Mouse (Mus musculus) MEL (cell line): ENCODE data around the gene Tcf25.

Experiments used
- CHD2 ChIP-seq: IDR thresholded peaks from 2 replicates; pipeline ENCODE4 v1.6.1; 2011; ENCODE audit warnings: low read length, improper control_type of control experiment
- CTCF ChIP-seq, 3 experiments: IDR thresholded peaks in 2 of 3; conservative IDR thresholded peaks in 1 of 3; 2 replicates each; pipeline ENCODE4 v1.5.1; 2011 to 2012; ENCODE audit warnings: low read length in 3 of 3, low read depth in 2 of 3, mild to moderate bottlenecking in 2 of 3, improper control_type of control experiment in 1 of 3, inconsistent platforms in 1 of 3, mixed read lengths in 1 of 3, moderate library complexity in 1 of 3; ENCODE audit not compliant: control insufficient read depth in 1 of 3, insufficient read depth in 1 of 3, poor library complexity in 1 of 3, severe bottlenecking in 1 of 3
- GATA1 ChIP-seq: IDR thresholded peaks from 2 replicates; pipeline ENCODE4 v1.6.1; 2011; ENCODE audit warnings: low read depth, low read length, improper control_type of control experiment
- HCFC1 ChIP-seq: IDR thresholded peaks from 2 replicates; pipeline ENCODE4 v1.6.1; 2012; ENCODE audit warnings: low read depth, mild to moderate bottlenecking, inconsistent platforms, low read length, improper control_type of control experiment, moderate library complexity
- JUND ChIP-seq: IDR thresholded peaks from 2 replicates; pipeline ENCODE4 v1.6.1; 2011; ENCODE audit warnings: low read depth, mild to moderate bottlenecking, improper control_type of control experiment, low read length
- MYB ChIP-seq: IDR thresholded peaks from 2 replicates; pipeline ENCODE4 v1.6.1; 2011; ENCODE audit warnings: mild to moderate bottlenecking, low read depth, low read length, improper control_type of control experiment
- NELFE ChIP-seq: IDR thresholded peaks from 2 replicates; pipeline ENCODE4 v1.6.1; 2011; ENCODE audit warnings: low read depth, low read length, improper control_type of control experiment
- NRF1 ChIP-seq: IDR thresholded peaks from 2 replicates; pipeline ENCODE4 v1.6.1; 2014; ENCODE audit warnings: low read depth, mild to moderate bottlenecking, inconsistent platforms, low read length, improper control_type of control experiment, moderate library complexity; ENCODE audit not compliant: poor library complexity, insufficient read depth, severe bottlenecking
- POLR2A ChIP-seq, 2 experiments: IDR thresholded peaks; 2 replicates each; pipeline ENCODE4 v1.6.1; 2011 to 2012; ENCODE audit warnings: low read length in 2 of 2, mild to moderate bottlenecking in 2 of 2, control low read depth in 1 of 2, improper control_type of control experiment in 1 of 2, low read depth in 1 of 2, moderate library complexity in 1 of 2; ENCODE audit not compliant: control insufficient read depth in 1 of 2, insufficient read depth in 1 of 2, poor library complexity in 1 of 2
- RAD21 ChIP-seq: IDR thresholded peaks from 2 replicates; pipeline ENCODE4 v1.6.1; 2011; ENCODE audit warnings: mild to moderate bottlenecking, low read depth, low read length, improper control_type of control experiment
- ZC3H11A ChIP-seq: IDR thresholded peaks from 2 replicates; pipeline ENCODE4 v1.6.1; 2012; ENCODE audit warnings: low read depth, mild to moderate bottlenecking, inconsistent platforms, low read length, improper control_type of control experiment

- TF ChIP-seq RAD21: no peak
- no peak for TF ChIP-seq CTCF (IDR thresholded peaks at IDR 0.05 in 2 of 3, conservative IDR thresholded peaks at IDR 0.05 in 1 of 3; ENCODE audit: control insufficient read depth in 1 of 3, insufficient read depth in 1 of 3, low read depth in 2 of 3, low read length in 3 of 3, poor library complexity in 1 of 3, severe bottlenecking in 1 of 3)
- no peak for TF ChIP-seq POLR2A (IDR thresholded peaks at IDR 0.05; ENCODE audit: control insufficient read depth in 1 of 2, insufficient read depth in 1 of 2, low read depth in 1 of 2, low read length in 2 of 2, poor library complexity in 1 of 2)
- TF ChIP-seq HCFC1: no peak
- no peak for TF ChIP-seq ZC3H11A
- TF ChIP-seq NELFE: no peak
- TF ChIP-seq NRF1: no peak
- TF ChIP-seq JUND: no peak
- TF ChIP-seq GATA1: no peak
- TF ChIP-seq MYB: no peak
- TF ChIP-seq CHD2: no peak
Observed at GRCm38 (mm10) chr8:123423441-123423840, 49.9 kb downstream of the Tcf25 start, which contains the start of gene Def8.
